Mouse (Mus musculus) R1 (cell line): Measurements from ENCODE around the gene Zc3h6.

Experiments used
- DNase-seq: peaks from one replicate; pipeline ENCODE4 v3.0.0-alpha.2; 2018; ENCODE audit warnings: low read depth, low spot score

The Zc3h6 gene

GRCm38 (mm10) chr2:129035381-129035780, 68.2 kb downstream of the Zc3h6 start:
- no peak for DNase-seq

- DNase-seq: no peak
These were observed 71.3 kb downstream of the Zc3h6 start for GRCm38 (mm10) chr2:129038426-129038936.

GRCm38 (mm10) chr2:129038937-129039631, 71.9 kb downstream of the Zc3h6 start:
- no peak for DNase-seq

GRCm38 (mm10) chr2:129040567-129040966, 73.4 kb downstream of the Zc3h6 start:
- no peak for DNase-seq

- DNase-seq: no peak
These were observed 79.1 kb downstream of the Zc3h6 start for GRCm38 (mm10) chr2:129046172-129046845.

- no peak for DNase-seq
These were observed 79.6 kb downstream of the Zc3h6 start for GRCm38 (mm10) chr2:129046846-129047196.

GRCm38 (mm10) chr2:129047811-129048210, 80.6 kb downstream of the Zc3h6 start, which contains the start of gene Vinac1:
Gene Vinac1, minus strand, starts transcription at chr2:129048172.
- no peak for DNase-seq

GRCm38 (mm10) chr2:129052451-129052983, 85.3 kb downstream of the Zc3h6 start:
- no peak for DNase-seq

- DNase-seq: no peak
These were observed 88.5 kb downstream of the Zc3h6 start for GRCm38 (mm10) chr2:129055741-129056140.

GRCm38 (mm10) chr2:129056597-129056996, 89.4 kb downstream of the Zc3h6 start:
- peak; percentile 98 for DNase-seq

GRCm38 (mm10) chr2:129057256-129057655, 90.1 kb downstream of the Zc3h6 start:
- DNase-seq: peak; percentile 79

GRCm38 (mm10) chr2:129057920-129058361, 90.7 kb downstream of the Zc3h6 start:
- DNase-seq: no peak

- DNase-seq: peak; percentile 92
These were observed 94.4 kb downstream of the Zc3h6 start for GRCm38 (mm10) chr2:129061456-129062059.

- DNase-seq: peak; percentile 76
These were observed 98.5 kb downstream of the Zc3h6 start, which contains the start of gene Ttl for GRCm38 (mm10) chr2:129065437-129066282. Gene Ttl, plus strand, starts transcription at chr2:129065942.

GRCm38 (mm10) chr2:129066326-129066725, 99.1 kb downstream of the Zc3h6 start:
- peak; percentile 90 for DNase-seq
